Mouse (Mus musculus): ENCODE measurements at regions not wholly inside any gene's neighbourhood (a gene's known extent, or its start where the extent isn't known, plus 50 kb on each side); places are given as distances from the start of the nearest gene placed in this dataset.
A peak's percentile ranks its signal among the peaks of the same experiment; 100 is the strongest.

- Histone ChIP-seq H3K4me3 (ENCODE audit: low read depth, low read length) (no peak overlapping the region), H3K4me1 (replicated peaks; ENCODE audit: control insufficient read depth, insufficient read depth, low read length) (peaks cover 23% of the 10 kb centered on the region), H3K4me2 (ENCODE audit: low read length) (no peak overlapping the region), H3K27ac (ENCODE audit: low read depth) (no peak overlapping the region), H3K9me3 (ENCODE audit: control insufficient read depth, low read length) (0 out of 2 replicates have a peak, but pooled peaks cover 3% of the 10 kb centered on the region), H3K27me3 (replicated peaks; ENCODE audit: control insufficient read depth, insufficient read depth, low read length) (no peaks in the 10 kb centered on the region), H3K36me3 (ENCODE audit: control insufficient read depth, insufficient read depth, low read length) (no peaks in the 10 kb centered on the region), H3K9ac (ENCODE audit: low read length) (no peak overlapping the region)
- WGBS: 75% methylated on average over 7 of the region's 7 CpGs
- no peak for ATAC-seq (replicated peaks; ENCODE audit: low FRiP score, low TSS enrichment, low read depth)
- DNase-seq (ENCODE audit: low spot score): no peak
Measured at GRCm38 (mm10) chr5:74832011-74832410, 129.3 kb upstream of the Lnx1 start.

GRCm38 (mm10) chr5:74830646-74831045, 127.9 kb upstream of the Lnx1 start:
- DNase-seq (ENCODE audit: low spot score): no peak

GRCm38 (mm10) chr5:74829003-74829402, 126.3 kb upstream of the Lnx1 start:
- H3K27me3 ChIP-seq (replicated peaks; ENCODE audit: control insufficient read depth, insufficient read depth, low read length): no peaks in the 10 kb centered on the region
- no peaks in the 10 kb centered on the region for H3K9me3 ChIP-seq (ENCODE audit: control insufficient read depth, low read length)
- no peak overlapping the region for H3K9ac ChIP-seq (ENCODE audit: low read length)
- peaks cover 20% of the 10 kb centered on the region for H3K4me1 ChIP-seq (replicated peaks; ENCODE audit: control insufficient read depth, insufficient read depth, low read length)
- no peak overlapping the region for H3K4me2 ChIP-seq (ENCODE audit: low read length)
- H3K4me3 ChIP-seq (ENCODE audit: low read depth, low read length): no peak overlapping the region
- H3K27ac ChIP-seq (ENCODE audit: low read depth): no peak overlapping the region; the same call in 1 of the 2 replicates
- 78% methylated on average over 9 of the region's 9 CpGs for WGBS
- DNase-seq (ENCODE audit: low spot score) (no peak), ATAC-seq (replicated peaks; ENCODE audit: low FRiP score, low TSS enrichment, low read depth) (no peak)
- H3K36me3 ChIP-seq (ENCODE audit: control insufficient read depth, insufficient read depth, low read length): no peaks in the 10 kb centered on the region

More at GRCm38 (mm10) chr5:74830646-74831045, 127.9 kb upstream of the Lnx1 start:
- Histone ChIP-seq H3K27ac (ENCODE audit: low read depth) (no peak overlapping the region), H3K9me3 (ENCODE audit: control insufficient read depth, low read length) (0 out of 2 replicates have a peak, but pooled peaks cover 3% of the 10 kb centered on the region), H3K4me3 (ENCODE audit: low read depth, low read length) (no peak overlapping the region), H3K4me1 (replicated peaks; ENCODE audit: control insufficient read depth, insufficient read depth, low read length) (peaks cover 23% of the 10 kb centered on the region), H3K4me2 (ENCODE audit: low read length) (no peak overlapping the region), H3K36me3 (ENCODE audit: control insufficient read depth, insufficient read depth, low read length) (no peaks in the 10 kb centered on the region), H3K27me3 (replicated peaks; ENCODE audit: control insufficient read depth, insufficient read depth, low read length) (no peaks in the 10 kb centered on the region), H3K9ac (ENCODE audit: low read length) (no peak overlapping the region)
- 48% methylated on average over 5 of the region's 5 CpGs for WGBS
- no peak for ATAC-seq (replicated peaks; ENCODE audit: low FRiP score, low TSS enrichment, low read depth)

GRCm38 (mm10) chr5:74827944-74828343, 125.2 kb upstream of the Lnx1 start:
- H3K4me3 ChIP-seq (ENCODE audit: low read depth, low read length): no peak overlapping the region
- H3K27me3 ChIP-seq (replicated peaks; ENCODE audit: control insufficient read depth, insufficient read depth, low read length): no peaks in the 10 kb centered on the region
- H3K9me3 ChIP-seq (ENCODE audit: control insufficient read depth, low read length): no peaks in the 10 kb centered on the region
- DNase-seq (ENCODE audit: low spot score): no peak
- no peak overlapping the region for H3K4me2 ChIP-seq (ENCODE audit: low read length)
- ATAC-seq (replicated peaks; ENCODE audit: low FRiP score, low TSS enrichment, low read depth): peak; percentile 59; the same call in 1 of the 2 replicates
- no peak overlapping the region for H3K27ac ChIP-seq (ENCODE audit: low read depth)
- no peak overlapping the region for H3K9ac ChIP-seq (ENCODE audit: low read length)
- H3K36me3 ChIP-seq (ENCODE audit: control insufficient read depth, insufficient read depth, low read length): no peaks in the 10 kb centered on the region
- 25% methylated on average over 4 of the region's 4 CpGs for WGBS
- H3K4me1 ChIP-seq (replicated peaks; ENCODE audit: control insufficient read depth, insufficient read depth, low read length): peaks cover 15% of the 10 kb centered on the region; the same call in 1 of the 2 replicates

- Histone ChIP-seq H3K4me3 (ENCODE audit: low read depth, low read length) (no peak overlapping the region), H3K36me3 (ENCODE audit: control insufficient read depth, insufficient read depth, low read length) (no peaks in the 10 kb centered on the region), H3K27me3 (replicated peaks; ENCODE audit: control insufficient read depth, insufficient read depth, low read length) (no peaks in the 10 kb centered on the region), H3K4me1 (replicated peaks; ENCODE audit: control insufficient read depth, insufficient read depth, low read length) (peaks cover 13% of the 10 kb centered on the region; the same call in 1 of the 2 replicates), H3K9me3 (ENCODE audit: control insufficient read depth, low read length) (no peaks in the 10 kb centered on the region), H3K4me2 (ENCODE audit: low read length) (no peak overlapping the region), H3K9ac (ENCODE audit: low read length) (no peak overlapping the region), H3K27ac (ENCODE audit: low read depth) (no peak overlapping the region)
- ATAC-seq (replicated peaks; ENCODE audit: low FRiP score, low TSS enrichment, low read depth) (no peak), DNase-seq (ENCODE audit: low spot score) (no peak)
- WGBS: 54% methylated on average over 5 of the region's 5 CpGs
Measured at GRCm38 (mm10) chr5:74825517-74826254, 123.0 kb upstream of the Lnx1 start.

GRCm38 (mm10) chr5:74823719-74824118, 121.0 kb upstream of the Lnx1 start:
- H3K27me3 ChIP-seq (replicated peaks; ENCODE audit: control insufficient read depth, insufficient read depth, low read length): no peaks in the 10 kb centered on the region
- H3K27ac ChIP-seq (ENCODE audit: low read depth): no peak overlapping the region
- no peaks in the 10 kb centered on the region for H3K36me3 ChIP-seq (ENCODE audit: control insufficient read depth, insufficient read depth, low read length)
- ATAC-seq (replicated peaks; ENCODE audit: low FRiP score, low TSS enrichment, low read depth) (peak; percentile 78), DNase-seq (ENCODE audit: low spot score) (no peak)
- H3K4me3 ChIP-seq (ENCODE audit: low read depth, low read length): no peak overlapping the region
- WGBS: 66% methylated on average over 7 of the region's 7 CpGs
- no peak overlapping the region for H3K4me2 ChIP-seq (ENCODE audit: low read length)
- H3K9me3 ChIP-seq (ENCODE audit: control insufficient read depth, low read length): no peaks in the 10 kb centered on the region
- H3K4me1 ChIP-seq (replicated peaks; ENCODE audit: control insufficient read depth, insufficient read depth, low read length): peaks cover 10% of the 10 kb centered on the region
- H3K9ac ChIP-seq (ENCODE audit: low read length): no peak overlapping the region

GRCm38 (mm10) chr5:74821969-74822368, 119.3 kb upstream of the Lnx1 start:
- DNase-seq (ENCODE audit: low spot score) (no peak), ATAC-seq (replicated peaks; ENCODE audit: low FRiP score, low TSS enrichment, low read depth) (no peak)
- no peaks in the 10 kb centered on the region for H3K36me3 ChIP-seq (ENCODE audit: control insufficient read depth, insufficient read depth, low read length)
- H3K27ac ChIP-seq (ENCODE audit: low read depth): no peak overlapping the region
- H3K9ac ChIP-seq (ENCODE audit: low read length): no peak overlapping the region
- 63% methylated on average over 4 of the region's 4 CpGs for WGBS
- no peak overlapping the region for H3K4me2 ChIP-seq (ENCODE audit: low read length)
- H3K27me3 ChIP-seq (replicated peaks; ENCODE audit: control insufficient read depth, insufficient read depth, low read length): no peaks in the 10 kb centered on the region
- peaks cover 12% of the 10 kb centered on the region; the same call in 1 of the 2 replicates for H3K4me1 ChIP-seq (replicated peaks; ENCODE audit: control insufficient read depth, insufficient read depth, low read length)
- no peaks in the 10 kb centered on the region for H3K9me3 ChIP-seq (ENCODE audit: control insufficient read depth, low read length)
- no peak overlapping the region for H3K4me3 ChIP-seq (ENCODE audit: low read depth, low read length)

- H3K4me1 ChIP-seq (replicated peaks; ENCODE audit: control insufficient read depth, insufficient read depth, low read length): peaks cover 16% of the 10 kb centered on the region
- no peak overlapping the region for H3K4me2 ChIP-seq (ENCODE audit: low read length)
- no peak overlapping the region for H3K27ac ChIP-seq (ENCODE audit: low read depth)
- ATAC-seq (replicated peaks; ENCODE audit: low FRiP score, low TSS enrichment, low read depth) (no peak), DNase-seq (ENCODE audit: low spot score) (no peak)
- H3K9me3 ChIP-seq (ENCODE audit: control insufficient read depth, low read length): no peaks in the 10 kb centered on the region
- H3K27me3 ChIP-seq (replicated peaks; ENCODE audit: control insufficient read depth, insufficient read depth, low read length): no peaks in the 10 kb centered on the region
- no peak overlapping the region for H3K9ac ChIP-seq (ENCODE audit: low read length)
- H3K36me3 ChIP-seq (ENCODE audit: control insufficient read depth, insufficient read depth, low read length): no peaks in the 10 kb centered on the region
- WGBS: 57% methylated on average over 5 of the region's 5 CpGs
- no peak overlapping the region for H3K4me3 ChIP-seq (ENCODE audit: low read depth, low read length)
Measured at GRCm38 (mm10) chr5:74816523-74816922, 113.8 kb upstream of the Lnx1 start.

GRCm38 (mm10) chr5:74813396-74813795, 110.7 kb upstream of the Lnx1 start:
- H3K27ac ChIP-seq (ENCODE audit: low read depth): no peak overlapping the region
- peaks cover 11% of the 10 kb centered on the region for H3K4me1 ChIP-seq (replicated peaks; ENCODE audit: control insufficient read depth, insufficient read depth, low read length)
- no peak for DNase-seq (ENCODE audit: low spot score)
- no peaks in the 10 kb centered on the region for H3K36me3 ChIP-seq (ENCODE audit: control insufficient read depth, insufficient read depth, low read length)
- no peak for ATAC-seq (replicated peaks; ENCODE audit: low FRiP score, low TSS enrichment, low read depth)
- no peak overlapping the region for H3K4me3 ChIP-seq (ENCODE audit: low read depth, low read length)
- H3K9me3 ChIP-seq (ENCODE audit: control insufficient read depth, low read length): no peaks in the 10 kb centered on the region
- H3K4me2 ChIP-seq (ENCODE audit: low read length): no peak overlapping the region
- no peaks in the 10 kb centered on the region for H3K27me3 ChIP-seq (replicated peaks; ENCODE audit: control insufficient read depth, insufficient read depth, low read length)
- H3K9ac ChIP-seq (ENCODE audit: low read length): no peak overlapping the region
- 41% methylated on average over 3 of the region's 3 CpGs for WGBS

Measured in intestine, embryonic 14.5 days (tissue).